Mouse (Mus musculus) lung, embryonic 15.5 days (tissue): ENCODE data around the gene Dlgap4. TPM values are rescaled to one million over a fixed set of nuclear protein-coding genes. Genes with fewer than 3 reads are reported as not detected.

ENCODE experiments used
- ATAC-seq: fragments of 200-750 bp; cut with Nextera tagmentation; 2 replicates; pipeline ENCODE4 v1.8.0; 2017; ENCODE audit warnings: moderate number of reproducible peaks, borderline replicate concordance; ENCODE audit not compliant: low FRiP score, low TSS enrichment; ENCODE audit errors: extremely low read depth
- H3K27ac ChIP-seq: fragments of 300-500 bp; sonication (generic); 2 replicates; pipeline ENCODE4 v1.5.1; 2015; ENCODE audit warnings: moderate library complexity, mild to moderate bottlenecking, inconsistent platforms
- H3K27me3 ChIP-seq: fragments of 300-500 bp; sonication (generic); 2 replicates; pipeline ENCODE4 v1.6.1; 2015; ENCODE audit warnings: inconsistent platforms
- H3K36me3 ChIP-seq: fragments of 300-500 bp; sonication (generic); 2 replicates; pipeline ENCODE4 v1.6.1; 2015; ENCODE audit warnings: inconsistent platforms
- H3K4me1 ChIP-seq: fragments of 300-500 bp; sonication (generic); 2 replicates; pipeline ENCODE4 v1.6.1; 2015; ENCODE audit warnings: inconsistent platforms
- H3K4me2 ChIP-seq: fragments of 300-500 bp; sonication (generic); 2 replicates; pipeline ENCODE4 v1.6.1; 2015; ENCODE audit warnings: inconsistent platforms, mild to moderate bottlenecking, moderate library complexity
- H3K4me3 ChIP-seq: fragments of 300-500 bp; sonication (generic); 2 replicates; pipeline ENCODE4 v1.5.1; 2015; ENCODE audit warnings: mild to moderate bottlenecking, inconsistent platforms
- H3K9ac ChIP-seq: fragments of 300-500 bp; sonication (generic); 2 replicates; pipeline ENCODE4 v1.6.1; 2015; ENCODE audit warnings: inconsistent platforms
- H3K9me3 ChIP-seq: fragments of 300-500 bp; sonication (generic); 2 replicates; pipeline ENCODE4 v1.6.1; 2016; ENCODE audit warnings: inconsistent platforms
- WGBS: fragments of 180-500 bp; shearing (Covaris S2); methylation state at CpG from one replicate; pipeline ENCODE4 v1.1.7; 2015; 5-methylcytosine and 5-hydroxymethylcytosine counted together
- polyA plus RNA-seq: library from polyadenylated mRNA; unstranded; fragments of >200 nt; fragmentation: Nextera tagmentation; extraction: Ambion mirVana; gene quantifications from 2 replicates; pipeline ENCODE4 v1.2.1, GENCODE M21; 2015

The Dlgap4 gene
- polyA plus RNA-seq, 1 experiment from 2014 or later = 67.9 TPM

GRCm38 (mm10) chr2:156686754-156687153 is 73.2 kb downstream of the Dlgap4 start:
- ATAC-seq = no peak
- 61% methylated on average over 4 of the region's 4 CpGs for WGBS
- Histone ChIP-seq H3K4me3 (no peak overlapping the region), H3K27me3 (no peaks in the 10 kb centered on the region), H3K4me1 (no peaks in the 10 kb centered on the region), H3K36me3 (no peaks in the 10 kb centered on the region), H3K9me3 (no peaks in the 10 kb centered on the region), H3K4me2 (no peak overlapping the region), H3K27ac (no peak overlapping the region), H3K9ac (no peak overlapping the region)

GRCm38 (mm10) chr2:156688604-156689003 is 75.1 kb downstream of the Dlgap4 start:
- WGBS = 9% methylated on average over 14 of the region's 14 CpGs
- Histone ChIP-seq H3K36me3 (no peaks in the 10 kb centered on the region), H3K4me3 (no peak overlapping the region), H3K27ac (no peak overlapping the region), H3K9ac (no peak overlapping the region), H3K9me3 (no peaks in the 10 kb centered on the region), H3K4me1 (no peaks in the 10 kb centered on the region), H3K4me2 (no peak overlapping the region), H3K27me3 (no peaks in the 10 kb centered on the region)
- ATAC-seq = no peak

- 45% methylated on average over 2 of the region's 2 CpGs for WGBS
- no peak overlapping the region for H3K27ac ChIP-seq
- H3K27me3 ChIP-seq = no peaks in the 10 kb centered on the region
- no peak for ATAC-seq
- no peak overlapping the region for H3K4me2 ChIP-seq
- H3K9ac ChIP-seq = no peak overlapping the region
- no peaks in the 10 kb centered on the region for H3K9me3 ChIP-seq
- no peaks in the 10 kb centered on the region for H3K4me1 ChIP-seq
- H3K4me3 ChIP-seq = no peak overlapping the region
- no peaks in the 10 kb centered on the region for H3K36me3 ChIP-seq
These were observed 77.3 kb downstream of the Dlgap4 start for GRCm38 (mm10) chr2:156690833-156691232.

GRCm38 (mm10) chr2:156691746-156692145 is 78.2 kb downstream of the Dlgap4 start:
- no peak for ATAC-seq
- no peak overlapping the region for H3K4me2 ChIP-seq
- 66% methylated on average over 9 of the region's 9 CpGs for WGBS

GRCm38 (mm10) chr2:156693241-156693807 is 79.8 kb downstream of the Dlgap4 start:
- H3K36me3 ChIP-seq = no peaks in the 10 kb centered on the region
- WGBS = 45% methylated on average over 11 of the region's 11 CpGs
- no peaks in the 10 kb centered on the region for H3K9me3 ChIP-seq
- no peaks in the 10 kb centered on the region for H3K27me3 ChIP-seq
- ATAC-seq = peak; percentile 76; the same call in 1 of the 2 replicates
- no peak overlapping the region for H3K4me3 ChIP-seq
- H3K4me2 ChIP-seq = no peak overlapping the region
- peak overlapping the region; percentile 57 for H3K27ac ChIP-seq
- H3K4me1 ChIP-seq = no peaks in the 10 kb centered on the region
- H3K9ac ChIP-seq = no peak overlapping the region

More at GRCm38 (mm10) chr2:156691746-156692145, 78.2 kb downstream of the Dlgap4 start:
- no peaks in the 10 kb centered on the region for H3K4me1 ChIP-seq
- H3K4me3 ChIP-seq = no peak overlapping the region
- H3K27ac ChIP-seq = no peak overlapping the region
- no peaks in the 10 kb centered on the region for H3K36me3 ChIP-seq
- H3K27me3 ChIP-seq = no peaks in the 10 kb centered on the region
- no peaks in the 10 kb centered on the region for H3K9me3 ChIP-seq
- no peak overlapping the region for H3K9ac ChIP-seq

GRCm38 (mm10) chr2:156697261-156697660 is 83.8 kb downstream of the Dlgap4 start:
- Histone ChIP-seq H3K4me2 (no peak overlapping the region), H3K36me3 (no peaks in the 10 kb centered on the region), H3K27me3 (no peaks in the 10 kb centered on the region), H3K4me3 (no peak overlapping the region), H3K4me1 (no peaks in the 10 kb centered on the region), H3K27ac (no peak overlapping the region), H3K9ac (no peak overlapping the region), H3K9me3 (no peaks in the 10 kb centered on the region)
- ATAC-seq = no peak
- WGBS = 87% methylated on average over 8 of the region's 8 CpGs

- Histone ChIP-seq H3K27ac (no peak overlapping the region), H3K4me1 (no peaks in the 10 kb centered on the region), H3K4me3 (no peak overlapping the region), H3K9ac (no peak overlapping the region), H3K4me2 (no peak overlapping the region), H3K27me3 (no peaks in the 10 kb centered on the region), H3K36me3 (no peaks in the 10 kb centered on the region), H3K9me3 (no peaks in the 10 kb centered on the region)
- 57% methylated on average over 9 of the region's 9 CpGs for WGBS
- ATAC-seq = no peak
These were observed 84.7 kb downstream of the Dlgap4 start for GRCm38 (mm10) chr2:156698168-156698567.

GRCm38 (mm10) chr2:156705473-156705872 is 92.0 kb downstream of the Dlgap4 start:
- no peak overlapping the region for H3K4me2 ChIP-seq
- H3K4me3 ChIP-seq = no peak overlapping the region
- no peaks in the 10 kb centered on the region for H3K9me3 ChIP-seq
- no peak overlapping the region for H3K27ac ChIP-seq
- no peak overlapping the region for H3K9ac ChIP-seq
- no peaks in the 10 kb centered on the region for H3K36me3 ChIP-seq
- no peaks in the 10 kb centered on the region for H3K4me1 ChIP-seq
- H3K27me3 ChIP-seq = no peaks in the 10 kb centered on the region
- ATAC-seq = peak; percentile 15; the same call in 1 of the 2 replicates
- WGBS = 19% methylated on average over 6 of the region's 6 CpGs

- no peak overlapping the region for H3K9ac ChIP-seq
- no peak for ATAC-seq
- no peak overlapping the region for H3K4me2 ChIP-seq
- H3K4me3 ChIP-seq = no peak overlapping the region
- H3K27me3 ChIP-seq = no peaks in the 10 kb centered on the region
- 59% methylated on average over 6 of the region's 6 CpGs for WGBS
- no peaks in the 10 kb centered on the region for H3K36me3 ChIP-seq
- peaks cover 33% of the 10 kb centered on the region for H3K4me1 ChIP-seq
- H3K27ac ChIP-seq = no peak overlapping the region
- H3K9me3 ChIP-seq = no peaks in the 10 kb centered on the region
These were observed 103.2 kb downstream of the Dlgap4 start for GRCm38 (mm10) chr2:156716683-156717082.

- peak overlapping the region; percentile 11; the same call in 1 of the 2 replicates for H3K4me3 ChIP-seq
- H3K36me3 ChIP-seq = no peaks in the 10 kb centered on the region
- peak; percentile 15; the same call in 1 of the 2 replicates for ATAC-seq
- peak overlapping the region; percentile 78 for H3K27ac ChIP-seq
- H3K9ac ChIP-seq = 0 out of 2 replicates have a peak overlapping the region, but pooled peaks have one; percentile 4
- peak overlapping the region; percentile 48 for H3K4me2 ChIP-seq
- H3K9me3 ChIP-seq = no peaks in the 10 kb centered on the region
- WGBS = 10% methylated on average over 17 of the region's 17 CpGs
- peaks cover 34% of the 10 kb centered on the region for H3K4me1 ChIP-seq
- no peaks in the 10 kb centered on the region for H3K27me3 ChIP-seq
These were observed 104.1 kb downstream of the Dlgap4 start for GRCm38 (mm10) chr2:156717320-156718281.

GRCm38 (mm10) chr2:156718793-156719192 is 105.3 kb downstream of the Dlgap4 start:
- H3K4me1 ChIP-seq = peaks cover 46% of the 10 kb centered on the region
- H3K4me3 ChIP-seq = no peak overlapping the region
- ATAC-seq = no peak
- H3K36me3 ChIP-seq = no peaks in the 10 kb centered on the region
- H3K9me3 ChIP-seq = no peaks in the 10 kb centered on the region
- peak overlapping the region; percentile 15; the same call in 1 of the 2 replicates for H3K4me2 ChIP-seq
- peak overlapping the region; percentile 78 for H3K27ac ChIP-seq
- no peak overlapping the region for H3K9ac ChIP-seq
- 44% methylated on average over 5 of the region's 5 CpGs for WGBS
- H3K27me3 ChIP-seq = no peaks in the 10 kb centered on the region
